Mouse (Mus musculus) kidney, adult 11 months (tissue): ENCODE measurements around the gene Soat2.

Experiments
- DNase-seq: peaks from one replicate; pipeline ENCODE4 v3.0.0; 2022

Soat2 gene

GRCm38 (mm10) chr15:102150301-102151135 is at the start of gene Soat2:
Soat2 (plus strand) TSS chr15:102150526.
- peak; percentile 27 for DNase-seq

- DNase-seq = peak; percentile 75
These were observed 49.2 kb upstream of the Soat2 start for GRCm38 (mm10) chr15:102100996-102101671.

- peak; percentile 87 for DNase-seq
These were observed 48.4 kb upstream of the Soat2 start for GRCm38 (mm10) chr15:102101672-102102541.

- peak; percentile 77 for DNase-seq
These were observed 47.7 kb upstream of the Soat2 start for GRCm38 (mm10) chr15:102102548-102103121.

- DNase-seq = no peak
These were observed 46.9 kb upstream of the Soat2 start for GRCm38 (mm10) chr15:102103371-102103946.

- DNase-seq = peak; percentile 98
These were observed 46.3 kb upstream of the Soat2 start for GRCm38 (mm10) chr15:102103947-102104555.

- peak; percentile 85 for DNase-seq
These were observed 45.0 kb upstream of the Soat2 start for GRCm38 (mm10) chr15:102105360-102105759.

GRCm38 (mm10) chr15:102105764-102106730 is 44.3 kb upstream of the Soat2 start:
- peak; percentile 52 for DNase-seq

GRCm38 (mm10) chr15:102106754-102107456 is 43.4 kb upstream of the Soat2 start:
- no peak for DNase-seq

- DNase-seq = no peak
These were observed 42.4 kb upstream of the Soat2 start for GRCm38 (mm10) chr15:102107689-102108573.

GRCm38 (mm10) chr15:102108651-102109525 is 41.4 kb upstream of the Soat2 start:
- DNase-seq = peak; percentile 75

- DNase-seq = no peak
These were observed 40.1 kb upstream of the Soat2 start for GRCm38 (mm10) chr15:102110271-102110670.

- DNase-seq = no peak
These were observed 39.4 kb upstream of the Soat2 start for GRCm38 (mm10) chr15:102110701-102111494.

GRCm38 (mm10) chr15:102111495-102111829 is 38.9 kb upstream of the Soat2 start:
- DNase-seq = peak; percentile 31

- DNase-seq = no peak
These were observed 38.1 kb upstream of the Soat2 start for GRCm38 (mm10) chr15:102112181-102112580.

GRCm38 (mm10) chr15:102112827-102113226 is 37.5 kb upstream of the Soat2 start:
- DNase-seq = no peak

- no peak for DNase-seq
These were observed 36.7 kb upstream of the Soat2 start for GRCm38 (mm10) chr15:102113674-102114073.
